Mouse (Mus musculus): ENCODE data around the gene St3gal5. TPM values are rescaled to one million over a fixed set of nuclear protein-coding genes. Genes with fewer than 3 reads are reported as not detected.

The St3gal5 gene
- total RNA-seq, 2 experiments from 2014 or later = 162 to 163 TPM

GRCm38 (mm10) chr6:72098691-72099090 lies 1.3 kb downstream of the St3gal5 start:
- intact Hi-C loops (cut with DNase I) = loop anchor here (5.0 kb wide), 2 partner anchors 64 to 119 kb away; no protein-coding TSS in a partner anchor
- DNase-seq (ENCODE audit: extremely low spot score in 1 of 2, low spot score in 2 of 2) = no peak
- peak overlapping the region; percentile 98 for H3K27ac ChIP-seq

DNA sequence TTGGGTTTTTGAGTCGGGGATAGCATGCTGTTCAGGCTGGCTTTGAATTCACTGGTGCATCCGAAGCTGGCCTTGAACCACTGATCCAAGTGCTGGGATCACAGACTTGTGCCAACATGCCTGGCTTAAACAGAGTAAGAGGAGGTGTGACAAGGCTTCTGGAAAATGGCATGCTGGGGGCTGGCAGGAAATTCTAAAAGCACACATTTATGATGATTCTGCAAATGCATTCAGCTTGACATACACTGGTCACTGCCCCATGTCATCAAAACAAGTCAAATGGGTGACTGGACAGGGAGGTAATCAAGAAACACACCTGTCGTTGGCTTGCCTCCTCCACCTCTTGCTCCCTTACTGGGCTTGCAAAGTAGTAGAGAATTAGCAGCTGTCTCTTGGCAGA lies 1.9 kb downstream of the St3gal5 start:
- Histone ChIP-seq H3K4me3 (peak overlapping the region; percentile 73), H3K27ac (peak overlapping the region; percentile 98)
- TF ChIP-seq CTCF (IDR thresholded peaks at IDR 0.05) = no peak
- intact Hi-C loops (cut with DNase I) = loop anchor here (5.0 kb wide), 2 partner anchors 63 to 118 kb away; no protein-coding TSS in a partner anchor
- no peak for DNase-seq (ENCODE audit: extremely low spot score in 1 of 2, low spot score in 2 of 2)

More at GRCm38 (mm10) chr6:72098691-72099090, 1.3 kb downstream of the St3gal5 start:
- peak overlapping the region; percentile 73 for H3K4me3 ChIP-seq
- peak; percentile 35 for TF ChIP-seq CTCF (IDR thresholded peaks at IDR 0.05)

GRCm38 (mm10) chr6:72100171-72100570 lies 2.8 kb downstream of the St3gal5 start:
- peak; percentile 34 to 65 for DNase-seq (ENCODE audit: extremely low spot score in 1 of 2, low spot score in 2 of 2)
- intact Hi-C loops (cut with DNase I) = no loop called here
- TF ChIP-seq CTCF (IDR thresholded peaks at IDR 0.05) = no peak
- H3K27ac ChIP-seq = no peak overlapping the region; the same call in 1 of the 2 replicates
- peak overlapping the region; percentile 73; the same call in 1 of the 2 replicates for H3K4me3 ChIP-seq

- TF ChIP-seq CTCF (IDR thresholded peaks at IDR 0.05) = no peak
- H3K27ac ChIP-seq = peak overlapping the region; percentile 4; the same call in 1 of the 2 replicates
- intact Hi-C loops (cut with DNase I) = no loop called here
- DNase-seq (ENCODE audit: extremely low spot score in 1 of 2, low spot score in 2 of 2) = no peak
- peak overlapping the region; percentile 19; the same call in 1 of the 2 replicates for H3K4me3 ChIP-seq
These were observed 3.5 kb downstream of the St3gal5 start for GRCm38 (mm10) chr6:72100939-72101338.

DNA sequence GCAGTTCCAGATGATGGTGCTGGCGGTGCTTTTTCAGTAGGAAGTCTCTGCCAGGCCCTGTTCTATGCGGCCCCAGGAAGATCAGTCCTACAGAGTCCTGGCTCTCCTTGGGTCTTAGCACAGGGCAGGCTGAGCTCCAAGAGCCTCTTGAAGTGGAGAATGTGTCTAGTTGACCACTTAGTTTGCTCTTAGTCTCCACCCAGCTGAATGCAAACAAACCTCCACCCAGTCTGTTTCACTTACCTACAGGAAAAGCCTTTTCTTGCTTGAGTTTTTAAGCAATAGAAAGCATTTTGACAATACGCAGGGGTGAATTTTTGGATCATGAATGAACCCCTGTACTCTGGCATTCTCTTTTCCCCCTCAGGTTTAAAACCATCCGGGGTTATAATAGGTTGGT lies 4.0 kb downstream of the St3gal5 start:
- no peak for TF ChIP-seq CTCF (IDR thresholded peaks at IDR 0.05)
- no peak for DNase-seq (ENCODE audit: extremely low spot score in 1 of 2, low spot score in 2 of 2)
- intact Hi-C loops (cut with DNase I) = no loop called here
- H3K27ac ChIP-seq = no peak overlapping the region
- no peak overlapping the region for H3K4me3 ChIP-seq

DNA sequence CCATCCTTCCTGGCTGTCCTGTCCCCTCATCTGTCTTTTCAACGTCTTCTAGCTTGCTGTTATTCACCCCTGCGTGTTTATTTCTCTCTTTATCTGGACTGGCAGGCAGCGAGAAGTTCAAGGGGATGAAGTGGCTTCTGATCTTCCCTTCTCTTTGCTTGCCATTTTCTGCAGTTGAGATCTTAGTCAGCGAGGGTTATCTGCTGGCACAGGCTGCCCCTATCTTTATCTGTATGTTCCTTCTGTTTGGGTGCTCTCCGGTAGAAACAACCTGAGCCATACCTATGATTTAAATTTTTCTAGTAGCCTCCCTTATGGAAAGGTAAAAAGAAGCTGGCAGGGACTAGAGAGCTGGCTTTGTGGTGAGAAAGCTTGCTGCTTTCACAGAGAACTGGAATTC lies 4.7 kb downstream of the St3gal5 start:
- no peak for DNase-seq (ENCODE audit: extremely low spot score in 1 of 2, low spot score in 2 of 2)
- Histone ChIP-seq H3K4me3 (no peak overlapping the region), H3K27ac (no peak overlapping the region)
- no peak for TF ChIP-seq CTCF (IDR thresholded peaks at IDR 0.05)
- intact Hi-C loops (cut with DNase I) = no loop called here

GRCm38 (mm10) chr6:72104534-72104933 lies 7.1 kb downstream of the St3gal5 start:
- Histone ChIP-seq H3K27ac (no peak overlapping the region), H3K4me3 (no peak overlapping the region)
- TF ChIP-seq CTCF (IDR thresholded peaks at IDR 0.05) = no peak
- intact Hi-C loops (cut with DNase I) = no loop called here
- DNase-seq (ENCODE audit: extremely low spot score in 1 of 2, low spot score in 2 of 2) = no peak

DNA sequence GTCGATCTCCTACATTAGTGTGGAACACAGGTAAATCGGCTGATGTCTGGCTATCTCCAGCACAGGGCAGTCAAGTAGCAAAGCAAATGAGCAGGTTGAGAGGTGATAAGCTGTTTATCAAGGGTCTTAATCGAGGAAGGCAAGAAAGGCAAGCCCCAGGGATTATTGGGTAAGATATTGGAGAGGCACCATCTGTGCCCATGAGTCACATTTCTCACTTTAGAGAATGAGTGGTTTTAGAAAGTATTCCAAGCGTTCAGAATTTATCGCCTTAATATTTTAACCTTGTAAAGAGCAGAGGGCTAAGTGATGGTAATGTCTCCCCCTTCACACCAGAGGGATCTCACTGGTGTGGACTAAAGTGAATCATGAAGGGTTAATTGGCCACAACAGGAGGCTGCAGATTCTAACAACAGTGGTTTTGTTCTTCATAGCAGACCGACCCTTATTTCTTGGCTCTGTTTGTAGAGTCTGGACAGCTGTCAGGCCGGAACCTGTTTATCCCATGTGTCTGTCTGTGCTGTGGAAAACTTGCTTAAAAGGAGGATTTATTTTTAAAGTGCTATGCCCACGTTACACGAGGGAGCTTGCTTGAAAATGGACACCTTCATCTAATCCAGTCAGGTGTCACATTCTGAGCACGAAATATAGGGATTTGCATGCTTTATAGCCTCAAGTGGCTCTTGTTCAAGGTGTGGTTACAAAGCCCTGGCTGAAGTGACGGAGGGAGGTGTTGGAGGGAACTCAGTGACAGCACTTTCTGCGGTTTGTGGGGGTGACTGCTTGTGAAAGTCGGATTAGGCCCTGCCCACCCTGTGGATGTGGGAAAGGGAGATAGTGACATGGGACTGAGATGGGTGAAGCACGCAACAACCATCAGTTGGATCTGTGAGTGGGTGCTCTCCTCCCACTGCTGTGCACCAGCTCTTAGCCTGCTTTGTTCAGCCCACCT lies 11.8 kb downstream of the St3gal5 start:
- intact Hi-C loops (cut with DNase I) = no loop called here
- TF ChIP-seq CTCF (IDR thresholded peaks at IDR 0.05) = no peak
- peak in 1 of 2 experiments; percentile 26 for DNase-seq (ENCODE audit: extremely low spot score in 1 of 2, low spot score in 2 of 2)
- Histone ChIP-seq H3K27ac (peak overlapping the region; percentile 66), H3K4me3 (no peak overlapping the region; the same call in 1 of the 2 replicates)

DNA sequence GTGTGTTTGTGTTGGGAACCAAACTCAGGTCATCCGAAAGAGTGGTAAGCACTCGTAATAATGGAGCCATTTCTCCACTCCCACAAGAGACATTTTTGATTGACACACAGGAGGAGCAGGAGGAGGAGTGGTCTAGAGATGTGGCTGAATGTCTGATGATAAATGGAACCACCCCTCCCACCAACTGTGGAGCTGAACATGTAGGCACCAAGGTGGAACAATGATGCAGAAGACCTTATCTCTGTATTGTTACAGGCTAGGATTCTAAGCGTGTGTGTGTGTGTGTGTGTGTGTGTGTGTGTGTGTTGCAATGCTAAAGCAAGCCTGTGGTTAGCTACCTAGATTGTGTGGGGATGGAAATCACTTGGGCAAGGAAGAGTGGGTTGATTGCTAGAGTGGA lies 13.2 kb downstream of the St3gal5 start:
- DNase-seq (ENCODE audit: extremely low spot score in 1 of 2, low spot score in 2 of 2) = no peak
- intact Hi-C loops (cut with DNase I) = no loop called here
- H3K27ac ChIP-seq = no peak overlapping the region
- no peak for TF ChIP-seq CTCF (IDR thresholded peaks at IDR 0.05)
- no peak overlapping the region for H3K4me3 ChIP-seq

GRCm38 (mm10) chr6:72112575-72112974 lies 15.2 kb downstream of the St3gal5 start:
- H3K4me3 ChIP-seq = no peak overlapping the region
- H3K27ac ChIP-seq = peak overlapping the region; percentile 48
- peak in 1 of 2 experiments; percentile 47 for DNase-seq (ENCODE audit: extremely low spot score in 1 of 2, low spot score in 2 of 2)
- TF ChIP-seq CTCF (IDR thresholded peaks at IDR 0.05) = no peak
- intact Hi-C loops (cut with DNase I) = no loop called here

DNA sequence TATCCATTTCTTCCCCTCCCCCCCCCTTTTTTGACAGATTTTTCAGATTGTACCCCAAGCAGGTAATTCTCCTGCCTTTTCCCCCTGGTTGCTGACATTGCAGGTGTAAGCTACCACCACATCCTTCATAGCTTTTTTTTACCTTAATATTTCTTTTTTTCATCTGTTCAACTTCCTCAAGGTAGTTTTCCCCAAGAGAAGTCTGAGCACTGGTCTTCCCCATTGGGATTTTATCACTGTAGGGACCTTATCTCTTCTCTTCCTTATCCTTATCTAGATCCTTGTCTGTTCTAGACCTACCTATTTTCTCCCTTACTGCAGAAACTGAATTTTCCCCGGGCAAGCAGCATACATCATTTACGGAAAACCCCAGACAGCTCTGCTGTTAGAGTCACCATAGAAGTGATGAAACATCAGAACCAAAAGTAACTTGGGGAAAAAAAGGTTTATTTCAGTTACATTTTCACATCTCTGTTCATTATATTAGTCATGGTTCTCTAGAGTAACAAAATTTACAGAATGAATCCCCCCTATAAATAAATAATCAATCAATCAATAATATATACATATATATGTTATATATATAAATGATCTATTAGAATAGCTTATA lies 15.8 kb downstream of the St3gal5 start:
- Histone ChIP-seq H3K4me3 (no peak overlapping the region), H3K27ac (peak overlapping the region; percentile 48; the same call in 1 of the 2 replicates)
- no peak for DNase-seq (ENCODE audit: extremely low spot score in 1 of 2, low spot score in 2 of 2)
- intact Hi-C loops (cut with DNase I) = no loop called here
- TF ChIP-seq CTCF (IDR thresholded peaks at IDR 0.05) = no peak

DNA sequence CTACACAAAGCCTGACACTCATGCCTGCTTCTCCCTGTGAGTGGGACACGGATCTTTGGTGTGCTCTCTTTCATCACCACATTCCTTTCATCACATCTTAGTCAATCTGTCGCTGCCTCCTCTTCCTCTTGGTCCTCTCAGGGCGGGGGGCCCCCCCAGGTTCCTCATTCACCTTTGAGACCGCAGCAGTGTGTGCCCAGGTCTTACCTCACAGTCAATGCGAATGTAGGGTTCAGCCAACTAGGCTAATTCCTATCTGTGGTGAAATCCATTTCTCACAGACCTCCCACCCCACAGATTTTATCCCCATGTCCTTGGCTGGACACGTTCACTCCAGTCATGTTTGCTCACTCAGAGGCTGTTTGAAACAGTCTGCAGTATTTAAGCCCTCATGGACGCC lies 17.5 kb downstream of the St3gal5 start:
- no peak for DNase-seq (ENCODE audit: extremely low spot score in 1 of 2, low spot score in 2 of 2)
- no peak overlapping the region for H3K4me3 ChIP-seq
- intact Hi-C loops (cut with DNase I) = no loop called here
- no peak for TF ChIP-seq CTCF (IDR thresholded peaks at IDR 0.05)
- no peak overlapping the region for H3K27ac ChIP-seq
